Mouse (Mus musculus): ENCODE measurements around the gene Pan2. TPM values are rescaled to one million over a fixed set of nuclear protein-coding genes. Genes with fewer than 3 reads are reported as not detected.
A peak's percentile ranks its signal among the peaks of the same experiment; 100 is the strongest.
"Not testable (repeated sequence)": the region's sequence is repeated elsewhere in the genome, so short reads cannot be mapped to it uniquely, and the experiment has no call there.

Gene Pan2
- polyA plus RNA-seq, 1 experiment from 2014 or later: 25.8 TPM

- WGBS: under 1% methylated on average over 43 of the region's 43 CpGs
- peaks cover 5% of the 10 kb centered on the region; the same call in 1 of the 2 replicates for H3K4me1 ChIP-seq (replicated peaks)
- peak; percentile 98 for ATAC-seq (ENCODE audit: low FRiP score)
Measured at GRCm38 (mm10) chr10:128270287-128270841, 32.8 kb upstream of the Pan2 start, which contains the start of gene Stat2. Stat2 (plus strand) TSS chr10:128270559.

GRCm38 (mm10) chr10:128270866-128271265 lies 32.3 kb upstream of the Pan2 start:
- WGBS: 40% methylated on average over 7 of the region's 7 CpGs
- ATAC-seq (ENCODE audit: low FRiP score): no peak
- H3K9ac ChIP-seq: peak overlapping the region; percentile 85
- H3K4me3 ChIP-seq: peak overlapping the region; percentile 78
- no peaks in the 10 kb centered on the region for H3K27me3 ChIP-seq
- peak overlapping the region; percentile 92 for H3K27ac ChIP-seq
- peak overlapping the region; percentile 62 for H3K4me2 ChIP-seq
- H3K36me3 ChIP-seq: no peaks in the 10 kb centered on the region
- no peaks in the 10 kb centered on the region for H3K9me3 ChIP-seq
- H3K4me1 ChIP-seq (replicated peaks): peaks cover 5% of the 10 kb centered on the region; the same call in 1 of the 2 replicates

More at GRCm38 (mm10) chr10:128270287-128270841, 32.8 kb upstream of the Pan2 start, which contains the start of gene Stat2:
- Histone ChIP-seq H3K27me3 (no peaks in the 10 kb centered on the region), H3K36me3 (no peaks in the 10 kb centered on the region), H3K27ac (peak within 1 kb of the TSS; percentile 92), H3K4me3 (peak within 1 kb of the TSS; percentile 78), H3K9me3 (no peaks in the 10 kb centered on the region), H3K4me2 (peak within 1 kb of the TSS; percentile 62), H3K9ac (peak within 1 kb of the TSS; percentile 85)

- Histone ChIP-seq H3K9me3 (no peaks in the 10 kb centered on the region), H3K4me3 (no peak overlapping the region), H3K9ac (no peak overlapping the region), H3K27ac (no peak overlapping the region), H3K4me1 (replicated peaks) (peaks cover 5% of the 10 kb centered on the region; the same call in 1 of the 2 replicates), H3K36me3 (peaks cover 6% of the 10 kb centered on the region), H3K4me2 (no peak overlapping the region), H3K27me3 (no peaks in the 10 kb centered on the region)
- no peak for ATAC-seq (ENCODE audit: low FRiP score)
- WGBS: 79% methylated on average over 2 of the region's 2 CpGs
Measured at GRCm38 (mm10) chr10:128271883-128272282, 31.3 kb upstream of the Pan2 start.

GRCm38 (mm10) chr10:128272819-128273439 lies 30.2 kb upstream of the Pan2 start:
- 89% methylated on average over 6 of the region's 7 CpGs for WGBS
- not testable (repeated sequence) for H3K4me2 ChIP-seq; H3K4me1 ChIP-seq (replicated peaks); H3K4me3 ChIP-seq; H3K27me3 ChIP-seq; ATAC-seq (ENCODE audit: low FRiP score); H3K9me3 ChIP-seq; H3K27ac ChIP-seq; H3K9ac ChIP-seq
- H3K36me3 ChIP-seq: peaks cover 15% of the 10 kb centered on the region

GRCm38 (mm10) chr10:128275374-128275773 lies 27.8 kb upstream of the Pan2 start:
- not testable (repeated sequence) for H3K27ac ChIP-seq; H3K27me3 ChIP-seq; H3K4me2 ChIP-seq; H3K9me3 ChIP-seq; ATAC-seq (ENCODE audit: low FRiP score); H3K4me3 ChIP-seq; H3K4me1 ChIP-seq (replicated peaks); H3K9ac ChIP-seq
- H3K36me3 ChIP-seq: peaks cover 38% of the 10 kb centered on the region
- WGBS: 86% methylated on average over 1 of the region's 1 CpGs

GRCm38 (mm10) chr10:128278158-128278557 lies 25.0 kb upstream of the Pan2 start:
- Histone ChIP-seq H3K27me3 (no peaks in the 10 kb centered on the region), H3K4me2 (no peak overlapping the region), H3K36me3 (peaks cover 66% of the 10 kb centered on the region), H3K4me3 (no peak overlapping the region), H3K9me3 (no peaks in the 10 kb centered on the region), H3K4me1 (replicated peaks) (no peaks in the 10 kb centered on the region), H3K27ac (no peak overlapping the region), H3K9ac (no peak overlapping the region)
- 66% methylated on average over 6 of the region's 6 CpGs for WGBS
- ATAC-seq (ENCODE audit: low FRiP score): no peak

GRCm38 (mm10) chr10:128280943-128281342 lies 22.2 kb upstream of the Pan2 start:
- H3K27me3 ChIP-seq: no peaks in the 10 kb centered on the region
- H3K4me3 ChIP-seq: no peak overlapping the region
- H3K9ac ChIP-seq: no peak overlapping the region
- no peaks in the 10 kb centered on the region for H3K4me1 ChIP-seq (replicated peaks)
- peaks cover 91% of the 10 kb centered on the region for H3K36me3 ChIP-seq
- WGBS: 91% methylated on average over 6 of the region's 6 CpGs
- no peak overlapping the region for H3K4me2 ChIP-seq
- no peak overlapping the region for H3K27ac ChIP-seq
- ATAC-seq (ENCODE audit: low FRiP score): no peak
- no peaks in the 10 kb centered on the region for H3K9me3 ChIP-seq

GRCm38 (mm10) chr10:128281682-128282081 lies 21.5 kb upstream of the Pan2 start:
- no peaks in the 10 kb centered on the region for H3K9me3 ChIP-seq
- WGBS: 96% methylated on average over 14 of the region's 14 CpGs
- no peak overlapping the region for H3K9ac ChIP-seq
- H3K4me3 ChIP-seq: no peak overlapping the region
- H3K4me1 ChIP-seq (replicated peaks): no peaks in the 10 kb centered on the region
- H3K4me2 ChIP-seq: no peak overlapping the region
- no peaks in the 10 kb centered on the region for H3K27me3 ChIP-seq
- peaks cover 94% of the 10 kb centered on the region for H3K36me3 ChIP-seq
- ATAC-seq (ENCODE audit: low FRiP score): no peak
- no peak overlapping the region for H3K27ac ChIP-seq

GRCm38 (mm10) chr10:128282886-128283450 lies 20.2 kb upstream of the Pan2 start:
- Histone ChIP-seq H3K27me3 (no peaks in the 10 kb centered on the region), H3K4me1 (replicated peaks) (no peaks in the 10 kb centered on the region), H3K9ac (no peak overlapping the region), H3K27ac (no peak overlapping the region), H3K9me3 (no peaks in the 10 kb centered on the region), H3K4me2 (no peak overlapping the region), H3K4me3 (no peak overlapping the region), H3K36me3 (peaks cover 95% of the 10 kb centered on the region)
- 92% methylated on average over 20 of the region's 20 CpGs for WGBS
- no peak for ATAC-seq (ENCODE audit: low FRiP score)

GRCm38 (mm10) chr10:128283604-128284579 lies 19.2 kb upstream of the Pan2 start:
- H3K36me3 ChIP-seq: peaks cover 93% of the 10 kb centered on the region

GRCm38 (mm10) chr10:128290594-128290993 lies 12.5 kb upstream of the Pan2 start:
- ATAC-seq (ENCODE audit: low FRiP score); H3K4me3 ChIP-seq; H3K27ac ChIP-seq; H3K9ac ChIP-seq; H3K9me3 ChIP-seq; H3K27me3 ChIP-seq; H3K4me1 ChIP-seq (replicated peaks); H3K4me2 ChIP-seq: not testable (repeated sequence)
- WGBS: 69% methylated on average over 1 of the region's 1 CpGs
- H3K36me3 ChIP-seq: peaks cover 67% of the 10 kb centered on the region

More at GRCm38 (mm10) chr10:128283604-128284579, 19.2 kb upstream of the Pan2 start:
- 67% methylated on average over 31 of the region's 31 CpGs for WGBS
- Histone ChIP-seq H3K27ac (no peak overlapping the region), H3K4me3 (no peak overlapping the region), H3K4me2 (no peak overlapping the region), H3K9me3 (no peaks in the 10 kb centered on the region), H3K9ac (no peak overlapping the region), H3K27me3 (no peaks in the 10 kb centered on the region), H3K4me1 (replicated peaks) (no peaks in the 10 kb centered on the region)
- no peak for ATAC-seq (ENCODE audit: low FRiP score)

Data from hindbrain, embryonic 13.5 days (tissue).